Mouse (Mus musculus) ES-E14 (cell line): ENCODE measurements around the gene Hlcs.

Experiments used
- CHD2 ChIP-seq: IDR thresholded peaks from 2 replicates; pipeline ENCODE4 v1.6.1; 2014; ENCODE audit warnings: mild to moderate bottlenecking, low read depth, low read length, inconsistent platforms
- HCFC1 ChIP-seq: IDR thresholded peaks from 2 replicates; pipeline ENCODE4 v1.6.1; 2012; ENCODE audit warnings: low read length, inconsistent platforms, borderline replicate concordance; ENCODE audit not compliant: insufficient read depth
- MAFK ChIP-seq: IDR thresholded peaks from 2 replicates; pipeline ENCODE4 v1.6.1; 2014; ENCODE audit warnings: mild to moderate bottlenecking, low read depth, low read length, inconsistent platforms; ENCODE audit not compliant: insufficient read depth
- ZC3H11A ChIP-seq: IDR thresholded peaks from 2 replicates; pipeline ENCODE4 v1.6.1; 2012; ENCODE audit warnings: low read depth, mild to moderate bottlenecking, inconsistent platforms, low read length, borderline replicate concordance
- ZNF384 ChIP-seq: IDR thresholded peaks from 2 replicates; pipeline ENCODE4 v1.6.1; 2012; ENCODE audit warnings: low read depth, low read length, inconsistent platforms

DNA sequence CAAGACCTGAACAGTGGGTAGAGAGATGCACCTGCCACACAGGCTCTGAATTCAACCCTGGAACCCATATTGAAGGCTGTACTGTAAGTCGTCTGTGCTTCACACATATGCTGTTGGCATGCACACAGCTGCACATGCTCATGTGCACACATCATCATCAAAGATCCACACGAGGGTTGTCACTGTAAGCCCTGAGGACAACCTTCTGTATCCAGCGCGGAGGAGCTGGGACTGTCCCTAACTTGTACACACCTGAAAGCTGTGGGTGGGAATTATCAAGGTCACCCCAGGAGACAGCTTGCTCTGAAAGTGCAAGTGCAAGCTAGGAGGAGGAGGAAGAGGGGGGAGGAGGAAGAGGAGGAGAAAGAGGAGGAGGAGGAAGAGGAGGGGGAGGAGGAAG lies 14.2 kb downstream of the Hlcs start:
- TF ChIP-seq MAFK = no peak
- no peak for TF ChIP-seq ZNF384
- TF ChIP-seq HCFC1 = no peak
- no peak for TF ChIP-seq ZC3H11A
- TF ChIP-seq CHD2 = no peak
